Mouse (Mus musculus): ENCODE results near the gene Srp9.
"Not testable (repeated sequence)": the region's sequence is repeated elsewhere in the genome, so short reads cannot be mapped to it uniquely, and the experiment has no call there.

The Srp9 gene

GRCm38 (mm10) chr1:182145546-182145945, 21.0 kb downstream of the Srp9 start:
- no peak for DNase-seq (ENCODE audit: low spot score in 2 of 2)

- DNase-seq (ENCODE audit: low spot score in 2 of 2), result no peak
Measured at GRCm38 (mm10) chr1:182148864-182149514, 24.5 kb downstream of the Srp9 start.

GRCm38 (mm10) chr1:182149966-182150365, 25.4 kb downstream of the Srp9 start:
- no peak for DNase-seq (ENCODE audit: low spot score in 2 of 2)

DNA sequence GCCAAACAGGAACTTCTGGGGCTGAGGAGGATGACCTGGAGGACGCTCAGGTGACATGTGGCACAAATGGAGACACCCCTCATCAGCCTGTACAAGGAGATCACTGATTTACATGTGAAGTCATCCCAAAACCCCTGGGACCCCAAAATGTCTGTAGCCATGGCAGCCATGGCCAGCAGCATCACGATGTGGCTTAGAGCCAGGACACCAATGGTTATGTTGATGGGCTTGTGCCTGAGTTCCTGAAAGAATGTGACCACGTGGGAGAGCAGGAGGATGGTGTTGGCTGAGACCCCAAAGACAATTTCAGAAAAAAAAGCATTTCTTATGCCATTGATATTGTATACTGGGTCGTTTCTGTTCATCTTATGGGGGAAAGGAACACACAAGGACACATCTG, 33.2 kb downstream of the Srp9 start:
- DNase-seq (ENCODE audit: low spot score in 2 of 2), result no peak

- DNase-seq (ENCODE audit: low spot score in 2 of 2), result no peak
Measured at GRCm38 (mm10) chr1:182159575-182159974, 35.0 kb downstream of the Srp9 start.

GRCm38 (mm10) chr1:182162951-182163350, 38.4 kb downstream of the Srp9 start:
- DNase-seq (ENCODE audit: low spot score in 2 of 2), result no peak

- DNase-seq (ENCODE audit: low spot score in 2 of 2), result no peak
Measured at GRCm38 (mm10) chr1:182164386-182164785, 39.8 kb downstream of the Srp9 start, which contains the start of gene Vmn1r1. Gene Vmn1r1, minus strand, starts transcription at chr1:182164486.

GRCm38 (mm10) chr1:182170206-182170605, 45.7 kb downstream of the Srp9 start:
- not testable (repeated sequence) for DNase-seq (ENCODE audit: low spot score in 2 of 2)

DNA sequence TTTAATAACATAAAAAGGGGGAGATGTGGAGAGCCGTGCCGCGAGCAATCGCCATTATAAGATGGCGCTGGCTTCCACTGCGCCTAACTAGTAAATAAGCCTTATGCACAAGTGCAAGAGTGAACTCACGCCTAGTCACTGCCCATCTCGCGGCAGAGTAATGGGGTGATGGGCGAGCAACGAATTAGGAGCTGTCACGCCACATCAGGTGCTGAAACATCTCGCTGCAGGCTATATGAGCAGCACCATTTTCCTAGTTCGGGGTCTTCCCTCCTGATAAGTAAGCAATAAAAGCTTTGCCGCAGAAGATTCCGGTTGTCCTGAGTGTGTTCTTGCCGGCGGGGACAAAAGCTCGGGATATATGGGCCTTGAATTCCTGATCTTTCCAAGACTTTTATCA, 52.4 kb downstream of the Srp9 start:
- not testable (repeated sequence) for DNase-seq (ENCODE audit: low spot score in 2 of 2)

- no peak for DNase-seq (ENCODE audit: low spot score in 2 of 2)
Measured at GRCm38 (mm10) chr1:182181456-182182305, 57.1 kb downstream of the Srp9 start.

Measured in frontal cortex, postnatal 25 days (tissue).